Mouse (Mus musculus) bone marrow, adult 2 months (tissue): ENCODE results near the gene Lsg1. TPM values are rescaled to one million over a fixed set of nuclear protein-coding genes. Genes with fewer than 3 reads are reported as not detected.

ENCODE experiments used
- H3K27ac ChIP-seq: fragments of 200-500 bp; 2 replicates; pipeline ENCODE4 v1.5.1; 2012; ENCODE audit warnings: low read depth, mild to moderate bottlenecking, control low read depth, inconsistent platforms, low read length; ENCODE audit not compliant: control insufficient read depth, poor library complexity, insufficient read depth
- H3K4me1 ChIP-seq: fragments of 200-500 bp; 2 replicates; pipeline ENCODE4 v1.6.1; 2011; ENCODE audit warnings: low read length; ENCODE audit not compliant: control insufficient read depth, insufficient read depth
- H3K4me3 ChIP-seq: fragments of 200-500 bp; replicated peaks from 2 replicates; pipeline ENCODE3; 2011; ENCODE audit warnings: mild to moderate bottlenecking, low read depth, low read length, control low read depth; ENCODE audit not compliant: control insufficient read depth
- CTCF ChIP-seq: fragments of 200-500 bp; IDR thresholded peaks from 2 replicates; pipeline ENCODE4 v1.5.1; 2011; ENCODE audit warnings: low read length, control low read depth; ENCODE audit not compliant: control insufficient read depth, insufficient read depth
- POLR2A ChIP-seq: fragments of 200-500 bp; IDR thresholded peaks from 2 replicates; pipeline ENCODE4 v1.6.1; 2011; ENCODE audit warnings: low read depth, mild to moderate bottlenecking, control low read depth, low read length, borderline replicate concordance; ENCODE audit not compliant: control insufficient read depth
- WGBS: fragments of 180-500 bp; shearing (Covaris S2); methylation state at CpG from one replicate; pipeline ENCODE4 v1.1.7; 2018; 5-methylcytosine and 5-hydroxymethylcytosine counted together
- polyA plus RNA-seq: library from polyadenylated mRNA; stranded (reverse); fragments of >200 nt; gene quantifications from 2 replicates; pipeline ENCODE4 v1.2.4, GENCODE M21; 2011; ENCODE audit warnings: low replicate concordance; ENCODE audit not compliant: missing spikeins, insufficient read depth, insufficient read length

Gene Lsg1
- polyA plus RNA-seq, 1 experiment = 17.5 TPM

DNA sequence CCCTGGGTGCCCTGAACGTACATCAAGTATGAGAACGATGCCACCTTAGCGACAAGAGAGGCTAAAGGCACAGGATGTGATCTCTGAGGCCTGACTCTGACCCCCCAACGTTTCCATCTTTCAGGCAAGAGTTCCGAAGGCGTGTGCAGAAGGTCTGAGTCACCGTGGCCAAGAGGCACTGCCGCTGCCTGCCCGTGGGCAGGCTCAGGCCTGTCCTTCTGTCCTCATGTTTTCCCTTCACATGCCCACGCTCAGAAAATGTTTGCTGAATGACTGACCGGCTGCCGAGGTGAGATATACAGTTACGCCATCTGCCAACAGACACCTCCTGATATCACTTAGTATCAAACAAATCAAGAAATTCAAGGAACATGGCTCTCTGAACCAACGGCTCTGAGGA lies 61.6 kb downstream of the Lsg1 start:
- TF ChIP-seq POLR2A (no peak), CTCF (no peak)
- H3K27ac ChIP-seq = no peak overlapping the region
- no peaks in the 10 kb centered on the region; the same call in 1 of the 2 replicates for H3K4me1 ChIP-seq
- H3K4me3 ChIP-seq = no peak overlapping the region
- 69% methylated on average over 14 of the region's 14 CpGs for WGBS

DNA sequence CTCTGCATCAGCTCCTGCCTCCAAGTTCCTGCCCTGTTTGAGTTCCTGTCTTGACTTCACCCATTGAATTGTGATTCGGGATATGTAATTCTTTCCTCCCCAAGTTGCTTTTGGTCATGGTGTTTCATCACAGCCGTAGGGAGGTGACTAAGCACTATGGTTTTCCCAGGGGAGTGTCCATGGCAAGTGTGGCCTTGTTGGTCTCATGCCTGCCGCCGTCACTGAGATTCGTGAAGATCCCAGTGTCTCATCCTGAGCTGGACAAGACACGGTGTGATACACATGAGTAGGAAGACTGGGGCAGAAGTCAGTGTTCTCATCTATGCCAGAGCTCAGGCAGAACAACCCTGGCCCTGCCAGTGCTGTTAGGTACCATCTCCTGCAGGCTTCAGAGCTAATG lies 62.9 kb downstream of the Lsg1 start:
- no peak overlapping the region for H3K4me3 ChIP-seq
- no peak overlapping the region for H3K27ac ChIP-seq
- TF ChIP-seq CTCF (no peak), POLR2A (no peak)
- 84% methylated on average over 6 of the region's 6 CpGs for WGBS
- no peaks in the 10 kb centered on the region; the same call in 1 of the 2 replicates for H3K4me1 ChIP-seq

GRCm38 (mm10) chr16:30522253-30522940 lies 65.0 kb downstream of the Lsg1 start:
- no peak overlapping the region for H3K27ac ChIP-seq
- no peak overlapping the region for H3K4me3 ChIP-seq
- WGBS = 84% methylated on average over 10 of the region's 10 CpGs
- TF ChIP-seq CTCF = no peak
- no peak for TF ChIP-seq POLR2A
- H3K4me1 ChIP-seq = no peaks in the 10 kb centered on the region; the same call in 1 of the 2 replicates

- H3K4me3 ChIP-seq = no peak overlapping the region
- H3K27ac ChIP-seq = no peak overlapping the region
- 63% methylated on average over 3 of the region's 3 CpGs for WGBS
- TF ChIP-seq CTCF = 0 out of 2 replicates have a peak, but pooled peaks have one; percentile 9
- TF ChIP-seq POLR2A = no peak
- no peaks in the 10 kb centered on the region; the same call in 1 of the 2 replicates for H3K4me1 ChIP-seq
Observed at GRCm38 (mm10) chr16:30521147-30521546, 66.2 kb downstream of the Lsg1 start.

DNA sequence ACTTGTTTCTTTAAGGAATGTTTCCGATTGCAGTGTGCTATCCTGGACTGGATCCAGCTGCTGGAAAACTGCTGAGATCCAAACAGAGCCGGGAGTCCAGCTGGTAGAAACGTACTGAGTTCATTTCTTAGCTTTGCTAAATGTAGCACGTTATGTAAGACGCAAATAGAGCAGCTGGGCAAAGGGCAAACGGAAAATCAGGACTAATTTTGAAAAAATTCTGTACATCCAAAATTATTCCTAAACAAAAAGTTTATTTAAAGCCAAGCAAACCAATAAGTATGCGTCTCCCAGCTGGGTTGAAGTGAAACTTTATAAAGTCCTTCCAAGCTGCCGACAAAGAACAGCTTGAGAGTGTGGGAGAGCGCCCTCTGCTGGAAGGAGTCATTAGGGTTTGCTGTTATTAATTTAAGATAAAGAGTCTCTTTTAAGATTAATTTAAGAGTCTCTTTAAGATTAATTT lies 67.0 kb downstream of the Lsg1 start:
- H3K27ac ChIP-seq = no peak overlapping the region
- TF ChIP-seq POLR2A (no peak), CTCF (peak; percentile 81)
- H3K4me1 ChIP-seq = no peaks in the 10 kb centered on the region
- no peak overlapping the region for H3K4me3 ChIP-seq
- 21% methylated on average over 9 of the region's 9 CpGs for WGBS

GRCm38 (mm10) chr16:30518635-30519034 lies 68.8 kb downstream of the Lsg1 start:
- H3K27ac ChIP-seq = no peak overlapping the region
- TF ChIP-seq CTCF (no peak), POLR2A (no peak)
- no peaks in the 10 kb centered on the region for H3K4me1 ChIP-seq
- no peak overlapping the region for H3K4me3 ChIP-seq
- WGBS = 89% methylated on average over 9 of the region's 9 CpGs

GRCm38 (mm10) chr16:30517666-30518283 lies 69.6 kb downstream of the Lsg1 start:
- H3K4me1 ChIP-seq = no peaks in the 10 kb centered on the region
- no peak overlapping the region for H3K27ac ChIP-seq
- WGBS = 77% methylated on average over 11 of the region's 11 CpGs
- no peak overlapping the region for H3K4me3 ChIP-seq
- TF ChIP-seq CTCF (no peak), POLR2A (no peak)

- 84% methylated on average over 9 of the region's 9 CpGs for WGBS
- H3K4me1 ChIP-seq = no peaks in the 10 kb centered on the region; the same call in 1 of the 2 replicates
- no peak overlapping the region for H3K4me3 ChIP-seq
- H3K27ac ChIP-seq = no peak overlapping the region
- TF ChIP-seq CTCF = no peak
- TF ChIP-seq POLR2A = no peak
Observed at GRCm38 (mm10) chr16:30516993-30517392, 70.4 kb downstream of the Lsg1 start.
